Mouse (Mus musculus) gonadal fat pad, adult 2 months (tissue): ENCODE data around the gene Ikzf2. TPM values are rescaled to one million over a fixed set of nuclear protein-coding genes. Genes with fewer than 3 reads are reported as not detected.
A peak's percentile ranks its signal among the peaks of the same experiment; 100 is the strongest.

Source experiments
- DNase-seq: peaks from one replicate; pipeline ENCODE4 v3.0.0-alpha.2; 2012; ENCODE audit warnings: low read depth
- polyA plus RNA-seq: library from polyadenylated mRNA; depleted of rRNA; stranded (reverse); fragments of >200 nt; gene quantifications from 2 replicates; pipeline ENCODE4 v1.2.3, GENCODE M21; 2012

Ikzf2 gene
- polyA plus RNA-seq, 1 experiment, result 2.2 TPM

- no peak for DNase-seq
Measured at GRCm38 (mm10) chr1:69599074-69599772, 87.8 kb downstream of the Ikzf2 start.

GRCm38 (mm10) chr1:69591889-69592288 lies 95.2 kb downstream of the Ikzf2 start:
- no peak for DNase-seq

- no peak for DNase-seq
Measured at GRCm38 (mm10) chr1:69591328-69591801, 95.7 kb downstream of the Ikzf2 start.

- DNase-seq, result peak; percentile 41
Measured at GRCm38 (mm10) chr1:69585546-69585945, 101.5 kb downstream of the Ikzf2 start.

- no peak for DNase-seq
Measured at GRCm38 (mm10) chr1:69583932-69584659, 102.9 kb downstream of the Ikzf2 start.

GRCm38 (mm10) chr1:69578917-69579316 lies 108.1 kb downstream of the Ikzf2 start:
- DNase-seq, result no peak

- DNase-seq, result no peak
Measured at GRCm38 (mm10) chr1:69559443-69560090, 127.5 kb downstream of the Ikzf2 start.

- no peak for DNase-seq
Measured at GRCm38 (mm10) chr1:69555636-69556151, 131.4 kb downstream of the Ikzf2 start.

GRCm38 (mm10) chr1:69549987-69550386 lies 137.1 kb downstream of the Ikzf2 start:
- no peak for DNase-seq

GRCm38 (mm10) chr1:69545885-69546253 lies 141.2 kb downstream of the Ikzf2 start:
- DNase-seq, result no peak

DNA sequence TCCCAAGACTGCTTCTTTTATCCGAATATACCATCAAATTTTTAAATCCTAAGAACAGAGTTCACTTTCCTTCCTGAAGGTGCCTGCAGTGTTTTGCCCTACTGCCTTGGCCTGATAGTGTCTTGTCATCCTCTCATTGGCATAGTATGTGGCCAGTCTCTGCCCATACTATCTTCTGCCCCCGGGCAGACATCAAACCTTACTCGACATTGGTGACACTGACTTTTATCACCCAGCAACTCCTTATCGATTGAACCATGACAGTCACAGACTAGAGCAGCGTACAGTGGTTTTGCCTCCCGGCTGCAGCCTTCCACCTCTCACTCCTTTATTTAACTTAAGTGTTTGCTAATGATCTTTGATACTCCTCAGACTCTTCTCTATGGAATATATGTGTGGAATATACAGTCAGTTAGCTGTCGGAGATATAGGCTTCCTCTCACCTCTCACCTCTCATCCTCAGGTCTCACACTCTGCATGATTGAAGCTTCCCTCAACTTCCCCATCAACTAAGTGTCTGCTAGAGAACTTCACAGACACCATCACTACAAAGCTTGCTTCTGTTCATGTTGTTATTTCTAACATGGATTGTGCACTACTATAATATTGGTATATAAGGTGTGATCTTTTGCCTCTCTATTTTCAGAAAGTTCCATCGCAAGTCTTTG lies 141.7 kb downstream of the Ikzf2 start:
- no peak for DNase-seq

DNA sequence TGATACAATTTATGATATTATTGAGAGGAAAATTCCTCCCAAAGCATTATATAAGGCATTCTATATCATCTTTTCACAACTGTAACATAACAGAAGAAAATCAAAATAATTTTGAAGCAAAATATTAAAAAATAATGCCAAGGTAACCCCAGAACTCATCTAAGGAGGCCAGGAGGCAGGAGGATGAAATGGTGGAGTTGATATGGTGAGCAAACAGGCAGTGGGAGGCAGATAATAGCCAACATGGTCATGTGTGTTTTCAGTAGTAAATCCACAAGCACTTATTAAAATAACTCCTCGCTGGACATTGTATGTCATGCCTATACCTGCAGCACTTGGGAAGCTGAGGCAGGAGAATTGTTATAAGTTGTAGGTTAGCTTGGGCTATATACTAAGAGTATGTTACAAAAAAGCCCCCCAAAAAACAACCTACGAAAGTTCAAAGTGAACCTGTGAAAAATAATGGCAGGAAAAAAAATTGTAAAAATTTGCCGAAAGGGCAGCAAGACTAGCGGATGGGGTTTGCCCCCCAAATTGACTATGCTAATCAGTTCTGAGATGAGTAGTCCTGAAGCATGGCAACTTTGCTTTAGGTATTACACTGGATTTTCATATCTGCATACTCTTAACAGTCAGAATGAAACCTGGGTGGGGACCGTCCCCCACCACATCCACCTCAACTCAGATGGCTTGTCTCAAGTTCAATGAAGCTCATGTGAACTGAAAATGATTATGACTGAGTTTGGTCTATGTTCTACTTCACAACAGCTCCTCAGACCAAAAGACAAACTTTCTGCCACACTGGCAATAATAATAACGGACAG lies 143.1 kb downstream of the Ikzf2 start:
- no peak for DNase-seq

- DNase-seq, result no peak
Measured at GRCm38 (mm10) chr1:69542546-69542945, 144.5 kb downstream of the Ikzf2 start.

GRCm38 (mm10) chr1:69538663-69539062 lies 148.4 kb downstream of the Ikzf2 start:
- DNase-seq, result no peak

GRCm38 (mm10) chr1:69537619-69538018 lies 149.4 kb downstream of the Ikzf2 start:
- DNase-seq, result no peak

DNA sequence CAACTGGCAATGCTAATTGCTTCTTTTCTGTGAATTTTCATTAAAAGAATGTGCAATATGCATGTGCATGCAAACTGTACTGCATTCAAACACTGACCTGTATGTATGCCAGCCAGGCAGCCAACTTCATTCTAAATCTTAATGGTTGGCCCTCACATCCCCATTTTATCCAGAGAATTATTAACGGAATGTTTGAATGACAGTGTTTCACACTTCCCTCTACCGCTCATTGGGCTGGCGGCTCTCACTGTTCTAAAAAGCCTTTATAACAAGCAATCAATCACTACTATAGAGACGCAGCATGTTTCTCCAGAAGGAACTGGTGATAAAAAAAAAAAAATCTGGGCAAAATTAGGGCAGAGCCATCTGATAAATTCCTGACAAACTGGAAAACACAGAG lies 151.5 kb downstream of the Ikzf2 start:
- no peak for DNase-seq

DNA sequence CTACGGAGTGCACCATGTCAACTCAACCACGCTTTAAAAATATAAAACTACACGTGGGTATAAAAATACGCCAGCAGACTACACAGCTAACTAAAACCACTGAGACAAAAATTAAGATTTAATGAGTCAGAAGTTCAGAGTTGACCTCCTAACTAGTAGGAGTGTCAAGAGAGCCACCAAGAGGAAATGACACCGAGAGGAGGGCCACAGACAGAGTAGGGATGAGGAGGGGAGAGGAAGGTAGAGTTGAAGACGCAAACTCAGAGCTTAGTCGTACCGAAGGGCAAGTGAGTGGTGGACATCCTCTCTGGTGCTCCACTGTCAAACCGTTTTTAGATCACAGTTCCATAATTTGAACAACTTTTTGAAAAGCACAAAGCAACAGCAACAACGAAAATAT lies 154.0 kb downstream of the Ikzf2 start:
- DNase-seq, result no peak

- no peak for DNase-seq
Measured at GRCm38 (mm10) chr1:69528696-69529095, 158.3 kb downstream of the Ikzf2 start.

- DNase-seq, result no peak
Measured at GRCm38 (mm10) chr1:69521656-69522055, 165.4 kb downstream of the Ikzf2 start.

DNA sequence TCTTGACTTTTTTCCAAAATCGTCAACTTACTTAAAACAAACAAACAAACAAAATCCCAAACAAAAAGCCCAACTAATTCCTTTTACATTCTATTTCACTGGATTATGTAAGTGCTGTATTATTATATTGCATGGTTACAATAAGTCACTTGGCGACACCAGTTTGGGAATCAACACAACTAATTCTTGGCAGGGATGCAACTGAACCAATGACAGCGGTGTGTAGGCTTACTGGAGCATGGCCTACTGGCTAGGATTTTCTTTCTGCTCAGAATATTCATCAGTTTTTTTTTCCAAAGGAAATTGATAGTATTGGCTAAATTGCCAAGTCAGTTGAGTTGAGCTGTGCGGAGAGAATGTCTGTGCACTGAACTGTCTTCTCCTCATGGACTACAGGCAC lies 167.7 kb downstream of the Ikzf2 start:
- DNase-seq, result no peak

DNA sequence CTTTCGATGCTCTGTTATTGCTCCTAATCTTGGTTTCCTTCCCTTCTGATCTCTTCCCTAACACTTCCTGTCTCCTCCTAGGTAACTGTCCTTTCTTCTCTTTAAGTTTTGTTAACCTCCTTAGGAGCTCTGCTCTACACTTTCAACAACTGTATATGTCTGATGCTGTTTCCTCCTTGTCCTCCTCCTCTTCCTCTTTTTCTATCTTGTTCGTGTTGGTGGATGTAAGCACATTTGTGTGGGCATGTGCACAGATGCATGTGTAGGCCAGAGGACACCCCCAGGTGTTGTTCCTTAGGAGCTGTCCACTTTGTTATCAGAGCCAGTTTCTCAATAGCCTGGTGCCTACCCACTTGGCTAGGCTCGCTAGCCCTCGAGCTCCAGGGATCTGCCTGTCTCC lies 169.0 kb downstream of the Ikzf2 start:
- no peak for DNase-seq
